Mouse (Mus musculus) gastrocnemius, postnatal 14 days (tissue): ENCODE data around the gene Rpl10a. TPM values are rescaled to one million over a fixed set of nuclear protein-coding genes. Genes with fewer than 3 reads are reported as not detected.
"Not testable (repeated sequence)": the region's sequence is repeated elsewhere in the genome, so short reads cannot be mapped to it uniquely, and the experiment has no call there.

Source experiments
- DNase-seq: peaks from one replicate; pipeline ENCODE4 v3.0.0; 2021; ENCODE audit warnings: mixed read lengths
- intact Hi-C: fragments of 180-260 bp; cut with DNase I; formaldehyde crosslinking; loops from one replicate; pipeline ENCODE4 v1.15.1; 2025; ENCODE audit warnings: low total_unique reads
- total RNA-seq, 2 experiments: library from RNA; stranded (reverse); gene quantifications; 2 replicates each; pipeline ENCODE4 v1.2.3; 2021

Rpl10a gene
- total RNA-seq, 2 experiments from 2014 or later: 541 to 620 TPM

DNA sequence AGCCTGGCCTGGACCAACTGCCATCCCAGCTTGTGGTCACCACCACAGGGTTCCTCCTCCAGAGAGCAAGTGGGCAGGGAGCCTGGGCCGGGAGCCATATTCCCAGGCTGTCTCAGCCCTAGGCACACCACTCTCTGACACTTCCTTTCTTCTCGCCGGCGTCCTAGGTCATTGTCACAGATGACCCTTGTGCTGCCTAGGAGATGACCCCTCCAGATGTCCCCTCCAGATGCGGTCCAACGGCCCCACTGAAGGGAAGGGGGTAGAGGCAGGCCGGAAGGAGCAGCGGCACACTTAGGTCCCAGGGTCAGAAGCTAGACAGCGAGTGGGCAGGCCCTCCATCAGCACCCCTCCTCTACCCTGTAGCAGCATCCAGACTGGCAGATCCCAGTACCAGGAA is 27.9 kb upstream of the Rpl10a start:
- intact Hi-C loops: loop anchor here (5.0 kb wide), 1 partner anchor 33 kb away; no protein-coding TSS in a partner anchor

DNA sequence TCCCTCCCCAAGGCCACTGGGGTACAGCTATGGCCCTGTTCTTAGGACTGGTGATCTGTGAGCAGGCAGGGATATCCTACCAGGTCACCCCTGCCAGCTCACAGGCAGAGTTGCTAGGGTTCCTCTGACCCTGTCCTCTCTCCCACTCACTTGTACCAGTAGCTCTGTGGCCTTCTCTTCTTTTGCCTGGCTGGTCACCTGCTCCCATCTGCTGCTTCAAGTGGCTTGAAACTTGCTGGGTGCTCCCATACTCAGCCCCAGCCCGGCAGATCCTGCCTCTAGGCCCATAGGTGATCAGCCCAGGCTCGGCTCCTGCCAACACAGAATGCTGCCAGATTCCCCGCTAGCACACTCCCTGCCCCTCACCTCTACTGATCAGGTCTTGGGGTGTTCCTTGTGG is 27.4 kb upstream of the Rpl10a start:
- no peak for DNase-seq
- intact Hi-C loops: loop anchor here (5.0 kb wide), 1 partner anchor 34 kb away; no protein-coding TSS in a partner anchor

More for the DNA sequence above, 27.9 kb upstream of the Rpl10a start:
- DNase-seq: no peak

DNA sequence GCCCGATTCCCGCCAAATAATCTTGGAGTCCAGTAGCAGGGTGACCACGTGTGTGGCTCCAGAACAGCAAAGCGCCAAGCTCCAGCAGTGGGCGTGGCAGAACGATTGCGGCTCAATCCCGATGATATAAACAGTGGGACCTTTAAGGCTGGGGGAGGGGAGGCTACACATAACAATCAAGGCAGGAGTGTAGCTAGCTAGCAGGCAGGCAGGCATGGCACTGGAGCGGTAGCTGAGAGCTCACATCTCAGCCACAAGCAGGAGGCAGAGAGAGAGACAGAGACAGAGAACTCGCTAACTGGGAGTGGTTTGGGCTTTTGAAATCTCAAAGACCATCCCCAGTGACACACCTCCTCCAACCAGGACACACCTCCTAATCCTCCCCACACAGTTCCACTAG is 23.1 kb upstream of the Rpl10a start:
- intact Hi-C loops: no loop called here
- DNase-seq: no peak

DNA sequence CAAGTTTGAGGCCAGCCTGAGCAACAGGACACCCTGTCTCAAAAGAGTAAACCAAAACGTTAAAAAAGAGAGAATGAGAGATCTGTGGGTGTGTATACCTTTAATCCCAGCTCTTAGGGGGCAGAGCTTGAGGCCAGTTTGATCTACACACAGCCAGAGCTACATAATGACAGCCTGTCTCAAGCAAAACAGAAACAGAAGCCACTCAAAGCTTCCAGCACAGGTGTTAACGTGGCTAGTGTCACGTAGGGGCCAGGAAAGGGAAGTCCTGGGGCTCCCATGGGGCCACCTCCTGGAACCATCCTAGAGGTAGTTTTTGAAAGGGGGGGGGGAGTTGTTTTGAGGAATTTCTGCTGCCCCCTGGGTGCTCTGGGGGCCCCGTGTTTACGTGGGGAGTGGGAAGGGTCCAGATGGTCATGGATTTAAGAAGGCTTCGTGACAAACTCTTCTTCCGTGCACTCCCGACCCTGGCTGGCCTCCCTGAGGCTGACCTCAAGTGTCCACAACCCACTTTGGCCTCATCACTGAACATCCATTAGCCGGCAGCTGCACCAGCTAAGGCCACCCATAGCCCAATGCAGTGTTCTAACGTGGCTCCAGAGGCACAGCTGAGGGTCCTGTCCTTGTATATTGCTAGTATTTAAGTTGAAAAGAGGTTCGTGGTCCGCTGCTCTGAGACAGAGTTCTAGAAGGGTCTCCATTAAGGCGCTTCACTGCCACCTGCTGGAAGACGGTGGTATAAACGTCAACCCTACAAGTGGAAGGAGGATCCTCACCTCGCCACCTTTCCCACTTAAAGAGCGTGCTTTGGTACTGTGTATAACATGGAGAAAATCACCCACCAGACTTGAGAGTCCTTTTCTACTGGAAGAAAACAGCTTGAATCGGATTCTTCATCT is 19.7 kb upstream of the Rpl10a start:
- intact Hi-C loops: no loop called here

DNA sequence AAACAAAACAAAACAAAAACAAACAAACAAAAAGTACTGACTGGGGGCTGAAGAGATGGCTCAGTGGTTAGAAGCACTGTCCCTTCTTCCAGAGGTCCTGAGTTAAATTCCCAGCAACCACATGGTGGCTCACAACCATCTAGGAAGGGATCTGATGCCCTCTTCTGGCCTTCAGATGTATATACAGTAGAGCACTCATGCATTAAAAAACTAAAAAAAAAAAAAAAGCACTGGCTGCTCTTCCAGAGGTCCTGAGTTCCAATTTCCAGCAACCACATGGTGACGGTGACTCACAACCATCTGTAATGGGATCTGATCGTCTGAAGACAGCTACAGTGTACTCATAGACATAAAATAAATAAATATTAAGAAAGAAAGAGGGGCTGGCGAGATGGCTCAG is 17.4 kb upstream of the Rpl10a start:
- intact Hi-C loops: loop anchor here (2.0 kb wide), 1 partner anchor 82 kb away; no protein-coding TSS in a partner anchor

More for the DNA sequence above, 19.7 kb upstream of the Rpl10a start:
- DNase-seq: peak; percentile 85

DNA sequence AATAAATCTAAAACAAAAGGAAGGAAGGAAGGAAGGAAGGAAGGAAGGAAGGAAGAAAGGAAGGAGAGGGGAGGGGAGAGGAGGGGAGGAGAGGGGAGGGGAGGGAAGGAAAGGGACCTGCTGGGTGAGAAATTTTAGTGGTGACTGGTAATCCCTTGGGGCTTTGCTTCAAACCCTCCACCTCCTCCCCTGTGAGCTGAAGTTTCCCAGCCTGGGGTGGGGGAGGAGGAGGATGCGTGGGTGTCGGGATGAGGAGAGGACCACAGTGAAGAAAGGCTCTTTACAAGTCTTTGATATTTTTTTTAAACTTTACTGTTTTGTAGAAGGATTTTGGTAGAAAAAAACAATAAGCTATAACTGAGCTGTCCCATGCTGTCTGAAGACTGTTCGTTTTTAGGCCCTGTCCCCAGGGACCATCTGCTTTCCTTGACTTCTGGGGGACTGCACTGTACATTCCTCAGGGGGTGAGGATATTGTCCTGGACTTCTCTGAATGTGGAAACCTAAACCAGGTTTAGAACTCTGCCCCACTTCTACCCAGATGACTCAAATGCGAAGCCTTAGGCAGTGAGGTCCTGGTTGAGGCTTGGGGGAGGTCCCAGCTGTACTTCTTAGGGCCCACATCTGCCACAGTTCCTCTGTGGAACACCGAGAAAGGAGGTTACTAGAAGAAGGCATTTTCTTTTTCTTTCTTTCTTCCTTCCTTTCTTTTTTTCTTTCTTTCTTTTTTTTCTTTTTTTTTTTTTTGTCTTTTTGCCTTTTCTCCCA is 16.7 kb upstream of the Rpl10a start:
- intact Hi-C loops: loop anchor here (2.0 kb wide), 1 partner anchor 83 kb away; no protein-coding TSS in a partner anchor
- DNase-seq: no peak

More for the DNA sequence above, 17.4 kb upstream of the Rpl10a start:
- DNase-seq: no peak

DNA sequence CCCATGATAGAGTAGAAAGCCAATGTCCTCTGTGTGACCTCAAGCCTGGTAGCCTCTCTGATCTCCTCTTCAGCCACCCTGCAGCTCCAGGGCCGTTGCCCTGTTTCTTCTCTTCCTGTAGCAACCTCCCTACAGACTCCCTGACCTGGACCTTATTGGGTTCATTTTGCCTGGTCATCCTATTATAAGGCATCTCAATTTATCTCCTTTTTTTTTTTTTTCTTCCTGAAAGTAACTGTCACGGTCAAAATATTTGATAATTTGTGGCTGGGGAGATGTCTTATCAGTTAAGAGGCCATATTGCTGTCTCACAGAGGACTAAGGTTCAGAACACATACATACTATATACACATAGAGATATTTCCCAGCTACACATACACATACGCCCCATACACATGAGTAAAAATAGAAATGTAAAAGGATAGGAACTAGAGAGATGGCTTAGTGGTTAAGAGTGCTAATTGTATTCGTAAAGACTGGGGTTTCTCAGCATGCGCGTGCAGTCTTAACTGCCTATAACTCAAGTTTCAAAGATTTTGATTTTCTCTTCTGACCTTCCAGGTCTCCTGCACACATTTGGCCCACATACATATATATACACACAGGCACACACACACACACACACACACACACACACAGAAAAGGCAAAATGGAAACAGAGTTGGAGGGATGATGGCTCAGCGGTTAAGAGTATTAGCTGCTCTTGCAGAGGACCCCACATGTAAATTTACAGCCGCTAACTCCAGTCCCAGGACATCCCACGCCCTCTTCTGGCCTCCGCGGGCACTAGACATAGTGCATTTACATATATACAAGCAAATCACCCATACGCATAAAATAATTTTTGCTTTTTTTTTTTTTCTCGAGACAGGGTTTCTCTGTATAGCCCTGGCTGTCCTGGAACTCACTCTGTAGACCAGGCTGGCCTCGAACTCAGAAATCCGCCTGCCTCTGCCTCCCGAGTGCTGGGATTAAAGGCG is 15.7 kb upstream of the Rpl10a start:
- intact Hi-C loops: no loop called here
- no peak for DNase-seq

DNA sequence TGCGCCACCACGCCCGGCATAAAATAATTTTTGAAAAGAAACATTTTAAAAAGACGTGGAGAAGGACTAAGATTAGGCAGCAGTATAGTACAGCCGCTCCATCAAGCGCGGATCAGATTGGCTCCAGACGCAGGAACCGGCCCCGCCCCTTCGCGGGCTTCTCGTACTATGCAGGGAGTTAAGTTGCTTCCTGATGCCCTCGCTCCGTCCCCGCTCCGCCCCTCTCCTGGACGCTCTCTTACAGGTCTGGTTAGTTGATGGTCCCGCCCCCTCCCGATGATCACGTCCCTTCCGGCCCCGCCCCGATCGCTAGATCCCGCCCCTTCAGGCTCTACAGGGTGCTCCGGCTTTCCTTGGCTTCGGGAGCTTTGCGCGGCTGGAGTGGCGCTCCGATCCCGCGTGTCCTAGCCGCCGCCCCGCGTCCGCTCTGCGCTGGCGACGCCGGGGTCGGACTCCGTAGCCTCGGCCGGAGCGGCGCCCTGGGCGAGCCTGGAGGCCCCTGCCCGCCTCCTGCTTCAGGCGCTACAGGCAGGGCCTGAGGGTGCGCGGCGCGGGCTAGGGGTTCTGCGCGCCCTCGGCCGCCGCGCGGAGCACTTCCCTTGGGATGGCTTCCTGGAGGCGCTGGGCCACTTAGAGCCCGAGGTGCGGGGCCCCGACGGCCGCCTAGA is 14.9 kb upstream of the Rpl10a start, which contains the start of gene Fance:
TSS of gene Fance (plus strand) at position 308 of the 668 bp plus-strand sequence.
- intact Hi-C loops: no loop called here
- DNase-seq: peak; percentile 97

- DNase-seq: no peak
- intact Hi-C loops: no loop called here
These were observed 14.4 kb upstream of the Rpl10a start for GRCm38 (mm10) chr17:28313880-28314225.

GRCm38 (mm10) chr17:28315611-28316160 is 12.6 kb upstream of the Rpl10a start:
- no peak for DNase-seq
- intact Hi-C loops: no loop called here

DNA sequence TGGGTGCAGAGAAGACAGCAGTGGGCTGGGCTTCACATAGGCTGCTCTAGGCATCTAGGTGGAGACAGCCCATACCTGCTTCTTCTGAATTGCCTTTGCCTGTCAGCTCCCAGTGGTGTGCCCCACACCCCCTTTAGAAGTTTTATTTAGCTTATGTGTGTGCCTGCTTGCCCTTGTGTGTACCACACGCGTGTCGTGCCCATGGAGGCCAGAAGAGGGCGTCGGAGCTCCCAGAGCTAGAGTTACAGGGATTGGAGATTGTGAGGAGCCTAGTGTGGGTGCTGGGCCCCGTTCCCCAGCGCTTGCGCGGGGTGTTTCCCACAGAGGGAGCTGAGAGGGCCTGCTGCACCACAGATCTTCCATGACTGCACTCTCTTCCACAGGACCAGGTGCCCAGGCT is 11.8 kb upstream of the Rpl10a start:
- intact Hi-C loops: no loop called here
- DNase-seq: no peak

DNA sequence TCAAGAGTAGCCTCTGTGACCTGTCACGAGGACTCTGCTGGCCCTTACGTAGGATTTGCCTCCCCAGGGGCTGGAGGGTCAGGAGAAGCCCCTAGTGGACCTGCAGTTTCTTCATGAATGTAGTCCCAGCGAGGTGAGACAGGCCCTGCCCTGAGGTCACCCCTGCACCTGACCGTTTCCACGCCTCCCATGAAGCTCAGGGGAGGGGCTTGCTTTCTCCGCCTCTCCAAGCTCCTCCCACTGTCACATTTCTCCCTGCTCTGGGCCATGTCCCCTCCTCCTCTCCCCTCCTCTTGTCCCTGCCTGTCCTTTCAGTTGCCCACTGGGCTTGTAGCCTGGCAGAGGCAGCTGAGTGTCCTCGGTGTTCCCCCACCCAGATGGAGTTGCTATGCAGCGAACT is 11.2 kb upstream of the Rpl10a start:
- no peak for DNase-seq
- intact Hi-C loops: no loop called here

DNA sequence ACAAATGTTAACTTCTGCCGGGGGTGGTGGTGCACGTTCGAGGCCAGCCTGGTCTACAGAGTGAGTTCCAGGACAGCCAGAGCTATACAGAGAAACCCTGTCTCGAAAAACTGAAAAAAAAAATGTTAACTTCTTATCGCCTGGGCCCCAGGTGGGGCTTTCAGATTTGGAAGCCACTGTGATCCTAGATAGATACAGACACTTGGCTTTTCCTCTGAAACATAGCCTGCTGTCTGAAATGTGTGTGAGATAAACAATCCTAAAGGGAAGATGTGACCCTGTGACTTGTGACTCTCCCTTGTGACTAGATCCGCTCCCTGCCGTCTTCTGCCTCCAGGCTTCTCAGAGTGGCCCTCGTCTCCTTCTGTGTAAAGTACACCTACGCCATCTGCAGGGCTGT is 10.5 kb upstream of the Rpl10a start:
- no peak for DNase-seq
- intact Hi-C loops: no loop called here

GRCm38 (mm10) chr17:28321700-28322099 is 6.6 kb upstream of the Rpl10a start:
- DNase-seq: no peak
- intact Hi-C loops: no loop called here

DNA sequence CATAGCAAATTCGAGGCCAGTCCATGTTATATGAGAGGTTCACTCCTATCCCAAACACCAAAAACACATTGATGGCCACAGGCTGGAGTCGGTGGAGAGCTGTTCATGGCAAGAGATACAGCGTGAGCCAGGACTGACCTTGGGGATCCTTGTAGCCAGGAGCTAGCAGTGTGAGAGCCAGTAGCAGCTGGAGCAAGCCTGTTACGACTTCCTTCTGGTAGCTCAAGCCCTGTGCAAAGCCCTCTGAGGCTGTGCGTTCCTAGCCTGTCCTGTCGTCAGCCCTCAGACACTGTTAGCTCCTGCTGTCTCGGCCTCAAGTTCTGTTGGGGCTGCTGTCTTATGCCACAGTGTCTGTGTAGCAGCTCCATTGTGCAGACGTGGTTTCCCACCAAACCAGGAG is 4.5 kb upstream of the Rpl10a start:
- intact Hi-C loops: no loop called here
- no peak for DNase-seq

GRCm38 (mm10) chr17:28324416-28324815 is 3.9 kb upstream of the Rpl10a start:
- intact Hi-C loops, DNase-seq: not testable (repeated sequence)

GRCm38 (mm10) chr17:28325751-28326150 is 2.5 kb upstream of the Rpl10a start:
- DNase-seq: no peak
- intact Hi-C loops: no loop called here

DNA sequence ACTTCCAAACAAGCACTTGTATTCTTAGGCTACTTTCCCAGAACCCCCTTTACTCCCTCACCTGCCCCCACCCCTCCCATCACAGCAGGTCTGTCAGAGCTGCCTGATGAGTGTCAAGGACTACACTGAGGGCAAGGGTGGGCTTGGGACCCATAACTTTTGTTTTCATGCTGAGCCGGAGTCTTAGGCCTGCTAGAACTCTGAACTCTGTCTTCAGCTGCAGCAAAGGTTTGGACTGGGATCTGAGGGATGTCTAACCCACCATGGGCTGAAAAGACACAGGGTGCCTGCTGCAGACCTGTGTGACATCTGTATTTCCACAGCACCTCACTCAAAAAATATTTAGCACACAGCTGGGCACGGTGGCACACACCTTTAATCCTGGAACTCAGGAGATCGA is 1.3 kb upstream of the Rpl10a start:
- no peak for DNase-seq
- intact Hi-C loops: no loop called here
